Mouse (Mus musculus) brain, embryonic 14.5 days (tissue): ENCODE measurements at regions not wholly inside any gene's neighbourhood (a gene's known extent, or its start where the extent isn't known, plus 50 kb on each side); places are given as distances from the start of the nearest gene placed in this dataset.

Experiments
- CTCF ChIP-seq: fragments of 200-500 bp; IDR thresholded peaks from 2 replicates; pipeline ENCODE4 v1.5.1; 2012; ENCODE audit warnings: inconsistent platforms, mild to moderate bottlenecking, moderate library complexity, borderline replicate concordance; ENCODE audit not compliant: insufficient read depth, insufficient read length; ENCODE audit errors: extremely low read depth
- POLR2A ChIP-seq: fragments of 200-500 bp; IDR thresholded peaks from 2 replicates; pipeline ENCODE4 v1.6.1; 2012; ENCODE audit warnings: mild to moderate bottlenecking, inconsistent platforms, borderline replicate concordance; ENCODE audit not compliant: poor library complexity, insufficient read depth, insufficient read length, severe bottlenecking; ENCODE audit errors: extremely low read depth

- TF ChIP-seq CTCF: no peak
- no peak for TF ChIP-seq POLR2A
Measured at GRCm38 (mm10) chr12:42306429-42306828, 820.2 kb upstream of the Lrrn3 start.
